Mouse (Mus musculus): ENCODE measurements around the gene Ddx59.

Ddx59 gene

DNA sequence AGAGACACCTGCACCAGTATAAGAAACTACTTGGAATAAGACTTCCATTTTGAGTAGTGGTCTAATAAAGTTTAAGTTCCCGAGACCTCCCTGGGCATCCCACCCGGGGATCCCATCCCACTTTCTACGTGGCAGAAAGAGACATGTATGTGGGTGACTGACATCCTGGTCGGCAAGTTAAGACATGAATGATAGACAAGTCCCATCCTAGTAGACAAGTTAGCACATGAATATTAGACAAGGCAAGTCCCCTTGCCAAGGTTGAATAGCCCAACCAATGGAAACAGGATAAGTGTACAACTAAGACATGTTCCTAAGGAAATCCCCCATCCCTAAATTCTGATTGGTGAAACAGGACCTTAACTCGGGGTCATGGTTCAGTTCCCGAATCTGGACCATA is 34.5 kb downstream of the Ddx59 start:
- DNase-seq (ENCODE audit: low spot score): no peak

DNA sequence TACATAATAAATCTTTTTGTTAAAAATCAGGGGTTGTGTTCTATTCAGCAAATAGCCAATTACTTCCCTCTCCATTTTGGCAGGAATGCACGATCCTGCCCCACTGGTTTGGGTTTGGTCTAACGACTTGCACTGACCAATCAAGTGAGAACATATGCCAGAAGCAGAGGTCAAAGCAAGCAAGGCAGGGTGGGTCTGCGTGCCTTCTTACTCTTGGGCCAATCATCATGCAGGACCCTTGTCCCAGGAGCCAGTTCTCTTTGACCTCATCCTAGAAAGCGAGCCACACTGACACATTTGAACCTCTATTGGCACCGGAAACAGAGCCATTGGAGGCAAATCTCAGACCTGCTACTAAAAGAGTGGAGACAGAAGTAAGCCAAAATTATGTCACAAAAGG is 35.1 kb downstream of the Ddx59 start:
- DNase-seq (ENCODE audit: low spot score): no peak

DNA sequence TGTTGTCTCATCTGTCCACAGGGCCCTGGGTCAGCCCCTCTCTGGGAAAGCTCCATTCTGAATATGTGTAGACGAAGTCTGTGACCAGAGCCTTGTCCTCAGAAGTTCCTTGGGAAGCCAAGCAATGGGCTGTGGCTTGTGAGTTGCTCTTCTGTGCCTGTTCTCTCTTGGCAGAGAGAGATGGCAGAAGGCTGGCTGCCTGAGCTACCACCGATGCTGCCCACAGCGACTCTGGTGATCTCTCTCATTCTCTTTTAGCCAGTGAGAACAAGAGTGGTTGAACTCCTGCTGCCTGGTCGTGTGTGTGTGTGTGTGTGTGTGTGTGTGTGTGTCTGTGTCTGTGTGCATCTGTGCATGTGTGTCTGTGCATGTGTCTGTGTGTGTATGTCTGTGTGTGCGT is 37.4 kb downstream of the Ddx59 start:
- DNase-seq (ENCODE audit: low spot score): no peak

DNA sequence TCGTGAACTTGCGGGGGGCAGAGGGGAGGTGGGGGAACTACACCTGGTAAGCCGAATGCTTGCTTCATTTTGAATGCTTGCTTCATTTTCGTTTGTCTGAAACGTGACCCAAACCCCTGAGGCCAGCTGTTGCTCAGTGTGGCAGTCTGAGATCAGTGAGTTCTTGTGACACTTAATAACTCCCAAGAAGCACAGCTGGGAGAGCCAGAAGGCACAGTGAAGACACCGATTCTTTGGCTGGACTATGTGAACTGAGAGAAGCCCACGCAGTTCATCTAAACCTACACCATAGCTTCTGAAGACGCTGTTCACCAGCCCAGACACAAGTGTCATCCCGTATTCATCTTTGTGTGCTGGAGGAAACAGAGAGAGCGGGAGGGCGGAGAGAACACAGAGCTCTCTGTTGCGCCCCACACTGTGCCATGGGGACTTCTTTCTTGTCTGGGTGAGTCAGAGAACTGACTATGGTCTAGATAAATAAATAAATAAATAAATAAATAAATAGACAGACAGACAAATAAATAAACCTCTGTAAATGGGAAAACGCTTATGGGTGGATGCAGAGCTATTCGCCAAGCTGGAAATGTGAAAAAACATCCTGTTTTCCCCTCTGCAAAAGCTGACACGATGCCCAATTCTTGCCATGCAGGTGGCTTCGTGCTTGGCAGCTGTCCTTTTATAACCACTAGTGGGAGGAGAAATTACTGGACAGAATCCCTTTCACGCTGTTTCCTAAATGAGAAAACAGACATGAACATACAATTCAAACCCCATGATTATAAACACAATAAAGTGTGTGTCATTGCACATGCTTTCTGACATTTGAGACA is 40.9 kb downstream of the Ddx59 start:
- no peak for DNase-seq (ENCODE audit: low spot score)

DNA sequence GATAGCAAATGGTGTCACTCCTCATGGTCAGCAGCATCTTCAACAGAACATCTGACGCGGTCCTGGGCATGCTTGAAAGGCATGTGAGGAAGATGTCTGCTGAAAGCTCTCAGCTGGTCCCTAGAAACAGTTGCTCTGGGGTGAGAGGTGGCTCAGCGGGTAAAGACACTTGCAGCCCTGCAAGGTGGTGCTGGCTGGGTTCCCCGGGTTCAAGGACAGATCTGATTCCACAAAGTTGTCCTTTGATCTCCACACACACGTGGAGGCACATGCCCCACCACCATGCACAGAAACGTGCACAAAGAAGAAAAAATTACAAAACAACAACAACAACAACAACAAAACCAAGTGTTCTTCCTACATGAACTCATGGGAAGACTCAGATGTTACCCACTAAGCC is 41.7 kb downstream of the Ddx59 start:
- DNase-seq (ENCODE audit: low spot score): no peak

DNA sequence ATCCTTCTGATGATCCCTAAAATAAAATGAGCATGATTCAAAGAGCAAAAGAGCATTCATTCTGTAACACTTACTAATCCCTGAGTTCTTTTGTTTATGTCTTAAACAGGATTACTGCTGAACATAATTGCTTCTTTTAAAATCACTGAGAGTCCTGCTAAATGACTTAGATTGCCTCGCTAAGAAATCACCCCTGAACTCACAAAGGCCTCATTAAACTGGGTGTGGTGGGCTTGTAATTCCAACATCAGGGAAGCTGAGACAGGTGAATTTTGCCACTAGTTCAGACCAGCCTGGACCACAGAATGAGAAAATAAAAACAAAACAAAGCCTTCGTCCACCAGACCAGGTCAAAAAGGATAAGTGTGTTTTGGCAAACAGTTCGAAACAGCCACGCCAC is 42.3 kb downstream of the Ddx59 start:
- no peak for DNase-seq (ENCODE audit: low spot score)

DNA sequence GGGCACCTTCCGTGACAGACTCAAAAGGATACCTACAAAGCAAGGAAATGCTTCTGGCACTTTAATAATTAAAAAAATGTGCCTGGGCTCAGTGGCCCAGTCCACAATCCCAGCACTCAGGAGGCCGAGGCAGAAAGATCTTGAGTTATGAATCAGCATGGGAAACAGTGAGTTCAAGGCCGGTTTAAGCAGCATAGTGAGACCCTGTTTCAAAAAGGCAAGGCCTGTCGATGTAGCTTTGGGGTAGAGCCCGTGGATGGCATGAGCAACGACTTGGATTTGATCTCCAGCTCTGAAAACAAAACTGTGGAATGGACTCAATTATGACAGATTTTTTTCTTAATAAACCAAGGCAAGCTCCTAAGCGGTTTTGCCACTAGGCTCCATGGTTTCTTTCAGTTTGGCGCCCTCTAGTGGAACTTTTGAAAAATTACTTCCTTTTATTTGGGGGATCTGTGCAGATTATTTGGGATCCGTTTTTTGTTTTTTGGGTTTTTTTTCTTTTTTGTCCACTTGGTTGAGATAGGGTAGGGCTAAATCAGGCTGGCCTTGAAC is 43.7 kb downstream of the Ddx59 start:
- no peak for DNase-seq (ENCODE audit: low spot score)

DNA sequence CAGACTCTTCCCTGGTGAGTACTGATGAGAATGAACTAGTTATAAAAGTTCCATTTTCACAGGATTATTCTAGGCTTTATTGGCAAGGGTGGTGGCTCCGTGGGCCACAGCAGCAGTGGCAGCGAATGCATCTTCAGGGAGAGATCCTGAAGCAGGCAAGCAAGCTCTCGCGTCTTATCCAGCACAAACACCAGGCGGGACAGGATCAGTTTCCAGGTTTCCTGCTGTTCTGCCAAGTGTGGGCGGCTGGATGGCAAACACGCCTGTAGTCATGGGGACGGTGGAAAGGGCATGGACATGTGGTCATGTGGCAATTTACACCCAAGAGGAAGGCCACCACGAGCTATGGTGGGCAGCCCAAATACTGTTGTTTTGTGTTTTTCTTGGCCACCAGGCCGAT is 47.4 kb downstream of the Ddx59 start:
- DNase-seq (ENCODE audit: low spot score): no peak

DNA sequence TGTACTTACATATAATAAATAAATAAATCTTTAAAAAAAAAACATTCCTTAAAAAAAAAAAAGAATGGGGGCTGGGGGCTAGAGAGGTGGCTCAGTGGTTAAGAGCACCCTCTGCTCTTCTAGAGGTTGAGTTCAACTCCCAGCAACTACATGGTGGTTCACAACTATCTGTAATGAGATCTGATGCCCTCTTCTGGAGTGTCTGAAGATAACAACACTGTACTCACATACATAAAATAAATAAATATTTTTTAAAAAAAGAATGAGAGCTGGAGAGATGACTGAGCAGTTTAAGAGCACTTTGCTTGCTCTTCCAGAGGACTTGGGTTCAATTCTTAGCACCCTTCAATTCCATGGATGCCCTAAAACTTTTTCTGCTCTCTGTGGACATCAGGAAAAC is 50.1 kb downstream of the Ddx59 start:
- no peak for DNase-seq (ENCODE audit: low spot score)

DNA sequence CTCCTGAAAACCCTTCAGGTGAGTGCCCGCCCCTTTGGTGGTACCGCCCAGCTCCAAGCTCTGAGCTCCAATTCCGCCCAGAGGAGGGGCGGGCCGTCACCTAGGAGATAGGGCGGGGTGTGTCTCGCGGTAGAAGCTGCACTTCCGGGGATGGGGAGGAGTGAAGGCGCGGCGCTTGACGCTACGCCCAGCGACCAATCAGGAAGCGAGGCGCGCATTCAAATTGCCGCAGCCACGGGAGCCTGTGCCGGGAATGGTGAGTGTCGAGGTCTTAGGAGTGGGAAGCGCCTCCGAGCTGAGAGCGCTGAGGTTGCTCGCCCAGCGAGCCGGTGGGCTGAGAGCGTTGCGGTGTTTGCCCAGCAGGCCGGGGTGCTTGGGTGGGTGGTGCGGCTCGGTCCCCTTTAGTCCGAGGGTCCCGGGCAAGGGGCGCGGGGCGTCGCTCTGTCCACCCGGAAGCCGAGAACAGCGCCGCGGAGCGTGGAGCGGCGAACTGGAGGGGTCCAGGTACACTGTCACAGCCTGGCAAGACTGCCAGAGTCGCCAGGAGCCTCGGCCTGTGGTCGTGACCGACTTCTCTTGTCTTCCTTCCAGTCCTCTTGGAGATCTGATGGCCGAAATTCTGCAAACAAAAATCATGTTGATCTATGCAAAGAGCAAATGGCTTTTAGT is 51.2 kb downstream of the Ddx59 start, which contains the start of gene Kif14:
Gene Kif14, plus strand, starts transcription at position 201 of the 669 bp plus-strand sequence.
- DNase-seq (ENCODE audit: low spot score): peak; percentile 80

DNA sequence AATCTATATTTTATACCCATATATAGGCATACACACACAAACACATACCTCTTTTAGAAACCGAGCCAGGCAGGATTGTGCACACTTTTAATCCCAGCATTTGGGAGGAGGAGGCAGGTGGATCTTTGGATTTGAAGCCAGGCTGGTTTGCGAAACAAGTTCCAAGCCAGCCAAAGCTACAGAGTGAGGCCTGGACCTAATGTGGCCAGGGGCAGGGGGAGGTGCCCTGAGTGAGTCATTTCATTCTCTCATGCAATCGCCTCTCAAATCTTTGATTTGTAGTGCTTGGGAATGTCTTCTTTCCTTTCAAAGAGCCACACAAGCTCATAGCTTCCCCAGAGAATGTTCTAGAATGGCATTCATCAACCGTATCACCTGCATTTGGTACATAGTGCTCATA is 54.3 kb downstream of the Ddx59 start:
- no peak for DNase-seq (ENCODE audit: low spot score)

DNA sequence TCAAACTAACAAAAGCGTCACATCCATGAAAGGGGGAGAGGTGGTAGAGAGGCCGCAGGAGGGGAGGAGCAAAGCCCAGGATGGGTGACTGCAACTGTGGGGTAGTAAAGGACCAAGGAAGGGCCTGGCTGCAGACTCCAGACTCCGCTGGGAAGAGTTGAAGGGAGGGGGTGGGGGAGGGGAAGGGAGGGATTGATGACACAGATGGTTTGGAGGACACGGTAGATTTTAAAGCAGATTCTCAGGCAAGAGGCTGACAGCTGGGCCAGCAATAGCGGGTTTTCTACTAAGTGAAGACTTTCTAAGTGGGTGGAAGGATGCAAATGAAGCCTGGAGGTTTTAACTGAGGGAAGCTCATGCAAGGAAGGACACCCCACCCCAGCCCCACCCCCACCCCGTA is 55.4 kb downstream of the Ddx59 start:
- DNase-seq (ENCODE audit: low spot score): no peak
